Mouse (Mus musculus) MEL (cell line): ENCODE measurements around the gene Fkbp8.

Source experiments
- CHD2 ChIP-seq: IDR thresholded peaks from 2 replicates; pipeline ENCODE4 v1.6.1; 2011; ENCODE audit warnings: low read length, improper control_type of control experiment
- CTCF ChIP-seq, 3 experiments: IDR thresholded peaks in 2 of 3; conservative IDR thresholded peaks in 1 of 3; 2 replicates each; pipeline ENCODE4 v1.5.1; 2011 to 2012; ENCODE audit warnings: low read length in 3 of 3, low read depth in 2 of 3, mild to moderate bottlenecking in 2 of 3, improper control_type of control experiment in 1 of 3, inconsistent platforms in 1 of 3, mixed read lengths in 1 of 3, moderate library complexity in 1 of 3; ENCODE audit not compliant: control insufficient read depth in 1 of 3, insufficient read depth in 1 of 3, poor library complexity in 1 of 3, severe bottlenecking in 1 of 3
- ELF1 ChIP-seq: IDR thresholded peaks from 2 replicates; pipeline ENCODE4 v1.6.1; 2014; ENCODE audit warnings: low read depth, mild to moderate bottlenecking, inconsistent platforms, low read length, improper control_type of control experiment, moderate library complexity
- GATA1 ChIP-seq: IDR thresholded peaks from 2 replicates; pipeline ENCODE4 v1.6.1; 2011; ENCODE audit warnings: low read depth, low read length, improper control_type of control experiment
- NRF1 ChIP-seq: IDR thresholded peaks from 2 replicates; pipeline ENCODE4 v1.6.1; 2014; ENCODE audit warnings: low read depth, mild to moderate bottlenecking, inconsistent platforms, low read length, improper control_type of control experiment, moderate library complexity; ENCODE audit not compliant: poor library complexity, insufficient read depth, severe bottlenecking
- POLR2A ChIP-seq, 2 experiments: IDR thresholded peaks; 2 replicates each; pipeline ENCODE4 v1.6.1; 2011 to 2012; ENCODE audit warnings: low read length in 2 of 2, mild to moderate bottlenecking in 2 of 2, control low read depth in 1 of 2, improper control_type of control experiment in 1 of 2, low read depth in 1 of 2, moderate library complexity in 1 of 2; ENCODE audit not compliant: control insufficient read depth in 1 of 2, insufficient read depth in 1 of 2, poor library complexity in 1 of 2
- SMC3 ChIP-seq: IDR thresholded peaks from 2 replicates; pipeline ENCODE4 v1.6.1; 2011; ENCODE audit warnings: low read depth, low read length, improper control_type of control experiment
- ZC3H11A ChIP-seq: IDR thresholded peaks from 2 replicates; pipeline ENCODE4 v1.6.1; 2012; ENCODE audit warnings: low read depth, mild to moderate bottlenecking, inconsistent platforms, low read length, improper control_type of control experiment

DNA sequence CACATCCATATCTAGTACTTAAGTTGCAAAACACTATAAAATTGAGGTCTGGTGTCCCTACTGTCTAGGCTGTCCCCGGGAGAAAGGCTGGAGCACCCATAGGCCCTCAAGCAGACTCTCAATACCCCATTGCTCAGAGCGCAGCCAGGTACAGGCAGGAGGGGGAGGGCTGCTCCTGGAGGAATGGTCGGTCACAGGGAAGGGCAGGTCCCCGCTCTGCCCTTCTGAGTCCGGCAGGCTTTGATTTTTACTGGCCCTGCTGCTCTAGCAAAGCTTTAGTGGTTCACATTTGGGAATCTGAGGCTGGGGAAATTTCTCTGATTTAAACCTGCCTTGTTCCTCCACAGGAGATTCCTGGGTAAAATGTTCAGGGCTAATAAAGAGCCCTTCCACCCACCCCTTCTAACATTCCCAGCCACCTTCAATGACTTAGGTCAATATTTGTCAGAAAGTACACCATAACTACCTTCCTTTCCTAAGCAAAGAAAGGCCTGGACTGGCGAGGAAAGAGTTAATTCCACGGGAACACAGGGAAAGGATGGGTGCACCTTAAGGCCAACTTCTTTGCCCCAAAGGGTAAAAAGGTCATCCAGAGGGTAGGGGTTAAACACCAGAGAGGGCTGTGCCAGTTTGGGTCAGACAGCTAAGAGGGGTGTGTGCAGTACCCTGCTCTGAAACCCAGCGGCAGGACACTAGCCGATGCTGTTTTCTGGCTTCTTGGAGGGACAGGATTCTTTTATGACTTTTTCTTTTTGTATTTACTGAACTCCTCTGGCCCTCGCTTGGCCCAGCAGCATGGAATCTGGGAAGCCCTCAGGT, 37.3 kb upstream of the Fkbp8 start:
- TF ChIP-seq CTCF (IDR thresholded peaks at IDR 0.05 in 2 of 3, conservative IDR thresholded peaks at IDR 0.05 in 1 of 3; ENCODE audit: control insufficient read depth in 1 of 3, insufficient read depth in 1 of 3, low read depth in 2 of 3, low read length in 3 of 3, poor library complexity in 1 of 3, severe bottlenecking in 1 of 3) (no peak), ELF1 (no peak), CHD2 (no peak), SMC3 (no peak), NRF1 (no peak), GATA1 (no peak), POLR2A (IDR thresholded peaks at IDR 0.05; ENCODE audit: control insufficient read depth in 1 of 2, insufficient read depth in 1 of 2, low read depth in 1 of 2, low read length in 2 of 2, poor library complexity in 1 of 2) (no peak), ZC3H11A (no peak)
